Mouse (Mus musculus): ENCODE results near the gene Gja5.
"Not testable (repeated sequence)": the region's sequence is repeated elsewhere in the genome, so short reads cannot be mapped to it uniquely, and the experiment has no call there.

DNA sequence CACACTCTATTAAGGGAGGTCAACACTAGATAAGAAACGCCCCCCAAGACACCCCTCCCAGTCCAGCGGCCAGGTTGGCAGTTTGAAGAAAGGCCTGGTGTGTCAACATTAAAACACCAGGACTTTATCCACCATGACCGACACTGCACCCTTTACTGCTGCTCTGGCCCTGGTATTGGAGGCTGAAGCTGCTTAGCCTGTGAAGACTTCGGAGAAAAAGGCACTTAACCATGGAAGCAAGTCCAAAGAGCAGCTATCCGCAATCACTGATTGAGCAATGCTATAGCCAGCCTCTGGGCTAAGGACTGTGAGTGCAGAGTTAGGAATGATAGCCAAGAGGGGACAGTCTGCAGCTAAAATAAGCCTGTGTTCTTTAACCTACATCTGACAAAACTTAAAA lies 167.9 kb downstream of the Gja5 start:
- not testable (repeated sequence) for TF ChIP-seq CTCF (IDR thresholded peaks at IDR 0.05; ENCODE audit: borderline replicate concordance, control insufficient read depth, extremely low read depth, insufficient read depth, low read length, poor library complexity); POLR2A (IDR thresholded peaks at IDR 0.05; ENCODE audit: control insufficient read depth, extremely low read depth, insufficient read depth, low read length, poor library complexity)
